Mouse (Mus musculus): ENCODE measurements at regions not wholly inside any gene's neighbourhood (a gene's known extent, or its start where the extent isn't known, plus 50 kb on each side); places are given as distances from the start of the nearest gene placed in this dataset.

DNA sequence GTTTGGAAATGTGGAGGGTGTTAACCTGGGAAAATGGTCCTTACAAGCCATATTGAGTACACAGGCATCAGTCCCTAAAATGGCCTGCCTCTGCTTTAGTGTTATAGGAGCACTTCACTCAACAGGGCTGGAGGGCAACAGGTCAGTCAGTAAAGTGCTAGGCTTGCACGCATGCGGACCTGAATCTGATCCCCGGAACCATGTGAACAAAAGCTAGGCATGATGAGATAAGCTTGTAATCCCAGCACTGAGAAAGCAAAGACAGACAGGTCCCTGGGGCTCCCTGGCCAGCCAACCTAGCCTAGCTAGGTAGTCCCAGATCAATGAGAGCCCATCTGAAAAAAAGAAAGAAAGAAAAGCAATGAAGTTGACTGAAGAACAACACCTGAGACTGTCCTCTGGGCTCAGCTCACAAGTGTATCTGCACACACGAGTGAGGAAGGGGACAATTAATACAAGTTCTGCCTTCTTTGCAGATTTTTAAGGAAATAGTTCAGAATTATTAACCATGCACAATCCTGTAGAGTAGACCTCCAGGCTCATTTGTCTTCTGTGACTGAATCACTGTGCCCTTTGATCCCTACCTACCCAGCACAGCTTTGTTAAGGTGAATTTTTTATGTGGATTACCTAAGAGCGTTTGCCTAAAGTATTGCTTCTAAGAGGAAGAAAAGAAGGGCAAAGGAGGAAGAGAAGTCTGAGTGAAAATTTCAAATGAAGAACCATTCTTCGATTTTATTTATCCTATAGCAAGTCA, 163.8 kb upstream of the Nt5e start:
- ATAC-seq (replicated peaks; ENCODE audit: insufficient number of reproducible peaks, insufficient read depth, low FRiP score, low read depth) = no peak
- Histone ChIP-seq H3K4me1 (replicated peaks) (no peaks in the 10 kb centered on the region), H3K9ac (no peak overlapping the region), H3K9me3 (replicated peaks) (no peaks in the 10 kb centered on the region), H3K36me3 (no peaks in the 10 kb centered on the region), H3K27me3 (no peaks in the 10 kb centered on the region), H3K27ac (no peak overlapping the region), H3K4me2 (no peak overlapping the region), H3K4me3 (no peak overlapping the region)
- WGBS = 66% methylated on average over 6 of the region's 6 CpGs

DNA sequence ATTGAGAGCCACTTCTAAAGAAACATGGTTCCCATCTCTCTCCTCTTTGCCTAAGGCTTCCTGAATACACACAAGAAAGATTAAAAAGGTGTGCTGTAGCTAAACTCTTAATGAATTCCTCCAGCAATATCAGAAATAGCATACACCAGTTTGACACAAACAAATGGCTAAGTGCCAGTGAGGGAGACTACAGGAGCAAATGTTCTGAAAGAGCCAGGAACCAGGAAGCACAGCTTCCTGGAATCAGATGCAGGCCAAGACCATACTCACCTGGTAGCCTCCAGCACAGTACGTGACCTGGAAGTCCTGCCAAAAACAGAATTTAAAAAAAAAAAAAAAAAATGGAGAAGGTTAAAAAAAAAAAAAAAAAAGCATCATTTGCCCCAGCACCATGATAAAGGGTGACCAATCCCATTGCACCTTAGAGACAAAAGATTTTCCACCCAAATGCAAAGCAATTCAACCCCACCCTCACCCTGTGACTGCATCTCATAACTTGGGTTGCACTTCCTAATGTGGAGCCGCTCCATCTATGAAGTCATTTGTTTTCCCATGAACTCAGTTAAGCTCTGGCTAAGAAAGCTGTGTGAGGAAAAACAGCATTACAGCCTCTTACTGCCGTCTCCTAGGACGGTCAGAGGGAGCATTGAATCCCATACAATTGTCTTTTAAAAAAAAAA, 149.3 kb upstream of the Nt5e start:
- no peaks in the 10 kb centered on the region for H3K36me3 ChIP-seq
- no peaks in the 10 kb centered on the region for H3K27me3 ChIP-seq
- H3K27ac ChIP-seq = no peak overlapping the region
- WGBS = 47% methylated on average over 4 of the region's 4 CpGs
- ATAC-seq (replicated peaks; ENCODE audit: insufficient number of reproducible peaks, insufficient read depth, low FRiP score, low read depth) = 0 out of 2 replicates have a peak, but pooled peaks have one; percentile 31
- H3K4me3 ChIP-seq = no peak overlapping the region
- no peak overlapping the region for H3K9ac ChIP-seq
- no peak overlapping the region for H3K4me2 ChIP-seq
- H3K4me1 ChIP-seq (replicated peaks) = no peaks in the 10 kb centered on the region
- H3K9me3 ChIP-seq (replicated peaks) = no peaks in the 10 kb centered on the region

DNA sequence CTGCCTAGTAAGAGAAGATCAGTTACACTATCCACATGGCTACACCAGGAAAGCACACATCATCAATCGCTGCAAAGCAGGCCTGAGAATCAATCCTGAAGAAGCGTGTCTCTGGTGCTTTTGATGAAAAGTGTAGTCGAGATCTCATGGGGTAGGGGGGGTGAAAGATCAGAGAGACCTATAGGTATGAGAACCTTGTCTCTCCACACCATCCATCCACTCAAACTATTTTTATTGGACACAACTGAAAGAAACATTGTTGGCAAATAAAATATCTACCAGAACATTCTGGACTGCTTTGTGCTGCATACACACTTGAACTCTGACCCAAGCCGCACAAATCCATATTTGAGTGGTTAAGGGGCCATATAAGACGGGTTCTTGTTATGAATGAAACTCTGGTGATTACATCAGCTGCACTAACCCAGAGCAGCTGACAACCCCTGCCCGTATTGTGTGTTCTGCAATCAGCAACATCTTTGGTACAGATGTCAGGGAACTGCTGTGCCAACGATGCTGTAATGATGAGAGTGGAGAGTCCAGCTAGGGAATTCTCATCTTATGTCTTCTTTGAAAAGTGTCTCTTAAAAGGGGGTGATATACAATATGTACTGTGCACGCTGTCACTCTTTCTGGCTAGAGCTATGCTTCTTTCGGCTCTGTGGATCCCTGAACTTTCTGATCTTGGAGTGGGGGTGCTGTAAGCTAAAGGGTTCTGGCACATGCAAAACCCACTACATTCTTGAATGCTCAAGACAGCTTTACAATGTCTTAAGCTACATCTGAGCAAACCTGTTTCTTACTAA, 145.6 kb upstream of the Nt5e start:
- no peaks in the 10 kb centered on the region for H3K9me3 ChIP-seq (replicated peaks)
- ATAC-seq (replicated peaks; ENCODE audit: insufficient number of reproducible peaks, insufficient read depth, low FRiP score, low read depth) = no peak
- H3K4me2 ChIP-seq = no peak overlapping the region
- H3K4me3 ChIP-seq = no peak overlapping the region
- no peak overlapping the region for H3K27ac ChIP-seq
- 75% methylated on average over 9 of the region's 9 CpGs for WGBS
- no peaks in the 10 kb centered on the region for H3K27me3 ChIP-seq
- no peaks in the 10 kb centered on the region for H3K4me1 ChIP-seq (replicated peaks)
- H3K36me3 ChIP-seq = no peaks in the 10 kb centered on the region
- H3K9ac ChIP-seq = no peak overlapping the region

DNA sequence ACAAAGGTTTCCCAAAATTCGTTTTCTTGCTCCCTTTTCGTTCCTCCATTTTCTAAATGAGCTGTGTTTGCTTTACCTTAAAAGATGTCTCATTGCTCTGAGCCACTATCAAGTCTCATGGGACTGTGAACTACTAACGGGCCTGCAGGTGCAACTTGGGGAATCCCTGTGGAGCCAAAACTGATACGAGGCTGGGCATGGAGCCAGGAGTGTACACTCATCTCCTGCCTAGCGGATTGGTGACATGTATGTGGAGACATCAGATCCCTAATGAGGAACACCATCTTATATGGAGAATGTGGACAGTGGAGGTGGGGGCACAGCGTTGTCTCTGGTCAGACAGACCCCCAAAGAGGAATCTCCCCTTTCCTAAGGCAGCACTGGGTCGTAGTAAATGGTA, 119.6 kb upstream of the Nt5e start:
- no peak overlapping the region for H3K4me3 ChIP-seq
- ATAC-seq (replicated peaks; ENCODE audit: insufficient number of reproducible peaks, insufficient read depth, low FRiP score, low read depth) = no peak
- H3K9me3 ChIP-seq (replicated peaks) = no peaks in the 10 kb centered on the region
- H3K27me3 ChIP-seq = no peaks in the 10 kb centered on the region
- WGBS = 56% methylated on average over 7 of the region's 7 CpGs
- no peak overlapping the region for H3K4me2 ChIP-seq
- no peak overlapping the region for H3K27ac ChIP-seq
- H3K36me3 ChIP-seq = no peaks in the 10 kb centered on the region
- H3K4me1 ChIP-seq (replicated peaks) = 0 out of 2 replicates have a peak, but pooled peaks cover under 1% of the 10 kb centered on the region
- no peak overlapping the region for H3K9ac ChIP-seq

DNA sequence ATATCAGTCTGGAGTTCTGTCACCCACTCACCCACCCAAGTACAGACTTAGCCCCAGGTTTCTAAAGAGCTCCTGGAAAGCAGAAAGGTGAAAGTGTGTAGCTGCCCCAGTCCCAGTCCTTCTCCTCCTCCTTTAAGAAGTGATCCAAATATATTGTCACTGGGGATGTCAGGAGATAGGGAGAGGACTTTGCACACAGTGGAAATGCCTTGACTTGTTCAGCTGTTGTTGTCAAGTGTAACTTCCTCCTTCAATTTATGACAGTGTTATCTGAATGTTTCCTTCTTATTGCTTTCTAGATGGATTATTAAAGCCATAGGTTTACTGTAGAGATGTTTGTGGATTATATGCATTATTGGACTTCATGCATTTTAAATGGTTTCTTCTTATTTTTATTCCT, 119.0 kb upstream of the Nt5e start:
- no peaks in the 10 kb centered on the region for H3K27me3 ChIP-seq
- H3K4me2 ChIP-seq = no peak overlapping the region
- no peaks in the 10 kb centered on the region for H3K9me3 ChIP-seq (replicated peaks)
- no peak for ATAC-seq (replicated peaks; ENCODE audit: insufficient number of reproducible peaks, insufficient read depth, low FRiP score, low read depth)
- H3K27ac ChIP-seq = no peak overlapping the region
- no peaks in the 10 kb centered on the region for H3K36me3 ChIP-seq
- no peaks in the 10 kb centered on the region for H3K4me1 ChIP-seq (replicated peaks)
- no peak overlapping the region for H3K4me3 ChIP-seq
- H3K9ac ChIP-seq = no peak overlapping the region

- Histone ChIP-seq H3K9ac (no peak overlapping the region), H3K4me3 (no peak overlapping the region), H3K9me3 (replicated peaks) (no peaks in the 10 kb centered on the region), H3K27ac (no peak overlapping the region), H3K4me1 (replicated peaks) (no peaks in the 10 kb centered on the region), H3K27me3 (no peaks in the 10 kb centered on the region), H3K36me3 (no peaks in the 10 kb centered on the region), H3K4me2 (no peak overlapping the region)
- WGBS = 63% methylated on average over 6 of the region's 6 CpGs
- no peak for ATAC-seq (replicated peaks; ENCODE audit: insufficient number of reproducible peaks, insufficient read depth, low FRiP score, low read depth)
Measured at GRCm38 (mm10) chr9:88214758-88215157, 112.2 kb upstream of the Nt5e start.

DNA sequence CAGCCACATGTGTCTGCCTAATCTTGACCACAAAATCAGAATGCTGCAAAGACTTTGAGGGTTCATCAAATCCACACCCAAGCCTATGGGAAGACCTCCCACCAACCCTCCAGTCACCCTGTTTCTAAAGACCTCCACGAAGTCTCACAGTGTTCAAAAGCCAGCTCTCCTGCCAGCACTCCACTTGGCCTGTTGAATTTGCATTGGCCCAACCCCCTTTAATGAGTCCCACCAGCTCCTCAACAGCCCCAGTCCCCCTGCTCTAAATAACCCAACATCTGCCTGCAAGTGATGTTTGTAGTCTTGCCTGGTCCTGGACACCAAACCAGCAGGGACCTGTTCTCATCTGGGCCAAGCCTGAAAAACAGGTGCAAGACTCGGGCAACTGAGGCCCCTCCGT, 106.6 kb upstream of the Nt5e start:
- WGBS = 64% methylated on average over 3 of the region's 3 CpGs
- Histone ChIP-seq H3K4me1 (replicated peaks) (no peaks in the 10 kb centered on the region), H3K9me3 (replicated peaks) (no peaks in the 10 kb centered on the region), H3K4me2 (no peak overlapping the region), H3K27me3 (peaks cover 6% of the 10 kb centered on the region; the same call in 1 of the 2 replicates), H3K36me3 (no peaks in the 10 kb centered on the region), H3K4me3 (no peak overlapping the region), H3K9ac (no peak overlapping the region), H3K27ac (no peak overlapping the region)
- no peak for ATAC-seq (replicated peaks; ENCODE audit: insufficient number of reproducible peaks, insufficient read depth, low FRiP score, low read depth)

DNA sequence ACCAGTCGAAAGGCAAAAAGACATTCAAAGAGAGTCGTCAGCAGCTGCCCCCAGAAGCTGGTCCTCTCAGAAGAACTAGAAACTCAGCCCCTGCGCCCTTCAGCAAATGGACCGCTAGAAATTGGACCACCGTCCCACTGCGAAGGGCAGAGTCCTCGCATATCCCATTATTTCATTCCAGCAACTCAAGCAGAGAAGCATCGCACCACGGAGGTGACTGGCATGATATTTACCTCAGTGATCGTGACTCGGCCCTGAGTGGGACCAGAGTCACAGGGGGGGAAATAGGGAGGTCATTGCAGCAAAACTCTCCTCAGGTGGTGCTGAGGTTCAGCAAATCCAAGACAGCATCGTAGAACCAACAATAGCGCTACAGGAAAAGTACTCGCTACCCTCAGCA, 105.7 kb upstream of the Nt5e start:
- Histone ChIP-seq H3K4me3 (no peak overlapping the region), H3K27me3 (peaks cover 6% of the 10 kb centered on the region; the same call in 1 of the 2 replicates), H3K36me3 (no peaks in the 10 kb centered on the region), H3K9ac (no peak overlapping the region), H3K4me2 (no peak overlapping the region), H3K9me3 (replicated peaks) (no peaks in the 10 kb centered on the region), H3K4me1 (replicated peaks) (no peaks in the 10 kb centered on the region), H3K27ac (no peak overlapping the region)
- no peak for ATAC-seq (replicated peaks; ENCODE audit: insufficient number of reproducible peaks, insufficient read depth, low FRiP score, low read depth)
- 83% methylated on average over 14 of the region's 14 CpGs for WGBS

GRCm38 (mm10) chr9:88221850-88222353, 105.1 kb upstream of the Nt5e start:
- H3K9ac ChIP-seq = no peak overlapping the region
- no peaks in the 10 kb centered on the region for H3K4me1 ChIP-seq (replicated peaks)
- peaks cover 6% of the 10 kb centered on the region; the same call in 1 of the 2 replicates for H3K27me3 ChIP-seq
- 27% methylated on average over 7 of the region's 7 CpGs for whole genome bisulfite sequencing
- H3K4me3 ChIP-seq = no peak overlapping the region
- H3K4me2 ChIP-seq = no peak overlapping the region
- H3K36me3 ChIP-seq = no peaks in the 10 kb centered on the region
- no peak for ATAC-seq (replicated peaks; ENCODE audit: insufficient number of reproducible peaks, insufficient read depth, low FRiP score, low read depth)
- no peaks in the 10 kb centered on the region for H3K9me3 ChIP-seq (replicated peaks)
- no peak overlapping the region for H3K27ac ChIP-seq

- no peak for ATAC-seq (replicated peaks; ENCODE audit: insufficient number of reproducible peaks, insufficient read depth, low FRiP score, low read depth)
- H3K9me3 ChIP-seq (replicated peaks) = no peaks in the 10 kb centered on the region
- H3K27me3 ChIP-seq = no peaks in the 10 kb centered on the region
- 65% methylated on average over 2 of the region's 2 CpGs for WGBS
- no peak overlapping the region for H3K4me2 ChIP-seq
- H3K36me3 ChIP-seq = no peaks in the 10 kb centered on the region
- H3K4me3 ChIP-seq = no peak overlapping the region
- H3K9ac ChIP-seq = no peak overlapping the region
- no peak overlapping the region for H3K27ac ChIP-seq
- H3K4me1 ChIP-seq (replicated peaks) = peaks cover 4% of the 10 kb centered on the region
Measured at GRCm38 (mm10) chr9:88237126-88237525, 89.9 kb upstream of the Nt5e start.

- no peak overlapping the region for H3K27ac ChIP-seq
- no peak for ATAC-seq (replicated peaks; ENCODE audit: insufficient number of reproducible peaks, insufficient read depth, low FRiP score, low read depth)
- H3K4me1 ChIP-seq (replicated peaks) = peaks cover 4% of the 10 kb centered on the region
- WGBS = 73% methylated on average over 5 of the region's 5 CpGs
- no peak overlapping the region for H3K4me2 ChIP-seq
- H3K4me3 ChIP-seq = no peak overlapping the region
- no peak overlapping the region for H3K9ac ChIP-seq
- no peaks in the 10 kb centered on the region for H3K9me3 ChIP-seq (replicated peaks)
- no peaks in the 10 kb centered on the region for H3K36me3 ChIP-seq
- H3K27me3 ChIP-seq = no peaks in the 10 kb centered on the region
Measured at GRCm38 (mm10) chr9:88238346-88238745, 88.7 kb upstream of the Nt5e start.

All from heart, embryonic 15.5 days (tissue).